Mouse (Mus musculus) liver, postnatal 0 days (tissue): ENCODE results near the gene Phc1. TPM values are rescaled to one million over a fixed set of nuclear protein-coding genes. Genes with fewer than 3 reads are reported as not detected.
A peak's percentile ranks its signal among the peaks of the same experiment; 100 is the strongest.

Experiments used
- ATAC-seq: fragments of 200-750 bp; cut with Nextera tagmentation; 2 replicates; pipeline ENCODE4 v1.8.0; 2017; ENCODE audit warnings: mild to moderate bottlenecking, moderate library complexity
- DNase-seq: peaks from one replicate; pipeline ENCODE4 v3.0.0-alpha.2; 2016
- H3K27ac ChIP-seq: fragments of 300-500 bp; sonication (generic); 2 replicates; pipeline ENCODE4 v1.5.1; 2014; ENCODE audit warnings: antibody characterized with exemption, moderate library complexity, mild to moderate bottlenecking, low read depth
- H3K27me3 ChIP-seq: fragments of 300-500 bp; sonication (generic); 2 replicates; pipeline ENCODE4 v1.6.1; 2014; ENCODE audit warnings: low read length, control low read depth, mixed read lengths; ENCODE audit not compliant: insufficient read depth
- H3K36me3 ChIP-seq: fragments of 300-500 bp; sonication (generic); replicated peaks from 2 replicates; pipeline ENCODE4 v1.6.1; 2014; ENCODE audit warnings: mild to moderate bottlenecking, control low read depth, low read length, moderate library complexity, mixed read lengths; ENCODE audit not compliant: insufficient read depth
- H3K4me1 ChIP-seq: fragments of 300-500 bp; sonication (generic); 2 replicates; pipeline ENCODE4 v1.6.1; 2014; ENCODE audit warnings: antibody characterized with exemption, mild to moderate bottlenecking, control low read depth; ENCODE audit not compliant: insufficient read depth
- H3K4me2 ChIP-seq: fragments of 300-500 bp; sonication (generic); 2 replicates; pipeline ENCODE4 v1.6.1; 2014; ENCODE audit warnings: low read depth, mild to moderate bottlenecking, low read length, moderate library complexity, mixed read lengths
- H3K4me3 ChIP-seq: fragments of 300-500 bp; sonication (generic); 2 replicates; pipeline ENCODE4 v1.5.1; 2014; ENCODE audit warnings: low read depth, low read length
- H3K9ac ChIP-seq: fragments of 300-500 bp; sonication (generic); replicated peaks from 2 replicates; pipeline ENCODE4 v1.6.1; 2014; ENCODE audit warnings: mild to moderate bottlenecking, moderate library complexity
- H3K9me3 ChIP-seq: fragments of 300-500 bp; sonication (generic); 2 replicates; pipeline ENCODE4 v1.6.1; 2016; ENCODE audit warnings: mild to moderate bottlenecking, control low read depth, low read length, mixed read lengths
- CTCF ChIP-seq: sonication (generic); IDR thresholded peaks from 2 replicates; pipeline ENCODE4 v1.5.1; 2016; ENCODE audit warnings: antibody characterized with exemption, low read depth
- EP300 ChIP-seq: IDR thresholded peaks from 2 replicates; pipeline ENCODE4 v1.6.1; 2016; ENCODE audit warnings: antibody characterized with exemption, low read depth, mild to moderate bottlenecking
- WGBS: fragments of 180-500 bp; shearing (Covaris S2); extraction: QIAGEN DNeasy Blood & Tissue Kit; methylation state at CpG from one replicate; pipeline ENCODE4 v1.1.7; 2014; ENCODE audit not compliant: insufficient replicate concordance; 5-methylcytosine and 5-hydroxymethylcytosine counted together
- polyA plus RNA-seq: library from polyadenylated mRNA; unstranded; fragments of >200 nt; fragmentation: Nextera tagmentation; extraction: Ambion mirVana; gene quantifications from 2 replicates; pipeline ENCODE4 v1.2.1, GENCODE M21; 2015

Gene Phc1
- polyA plus RNA-seq, 1 experiment from 2014 or later, result 1.2 TPM

- peak overlapping the region; percentile 75 for H3K4me3 ChIP-seq
Observed at GRCm38 (mm10) chr6:122308136-122308504, 32.2 kb downstream of the Phc1 start.

GRCm38 (mm10) chr6:122306707-122307106 is 33.7 kb downstream of the Phc1 start:
- no peaks in the 10 kb centered on the region for H3K36me3 ChIP-seq
- TF ChIP-seq EP300 (no peak), CTCF (no peak)
- no peaks in the 10 kb centered on the region for H3K27me3 ChIP-seq
- no peak for DNase-seq
- H3K9me3 ChIP-seq, result no peaks in the 10 kb centered on the region
- no peak overlapping the region for H3K4me3 ChIP-seq
- no peak for ATAC-seq
- no peak overlapping the region for H3K4me2 ChIP-seq
- H3K4me1 ChIP-seq, result peaks cover 16% of the 10 kb centered on the region
- no peak overlapping the region for H3K27ac ChIP-seq
- 84% methylated on average over 4 of the region's 4 CpGs for WGBS
- no peak overlapping the region for H3K9ac ChIP-seq

More at GRCm38 (mm10) chr6:122308136-122308504, 32.2 kb downstream of the Phc1 start:
- Histone ChIP-seq H3K9ac (no peak overlapping the region), H3K4me2 (peak overlapping the region; percentile 28; the same call in 1 of the 2 replicates), H3K36me3 (peaks cover 2% of the 10 kb centered on the region; the same call in 1 of the 2 replicates), H3K27ac (no peak overlapping the region), H3K9me3 (no peaks in the 10 kb centered on the region), H3K27me3 (no peaks in the 10 kb centered on the region), H3K4me1 (peaks cover 16% of the 10 kb centered on the region)
- no peak for TF ChIP-seq EP300
- 62% methylated on average over 6 of the region's 6 CpGs for WGBS
- ATAC-seq (no peak), DNase-seq (no peak)

- no peak for TF ChIP-seq EP300
- Histone ChIP-seq H3K4me1 (0 out of 2 replicates have a peak, but pooled peaks cover 2% of the 10 kb centered on the region), H3K36me3 (no peaks in the 10 kb centered on the region), H3K4me3 (no peak overlapping the region), H3K27me3 (no peaks in the 10 kb centered on the region), H3K4me2 (no peak overlapping the region), H3K9ac (no peak overlapping the region), H3K27ac (no peak overlapping the region), H3K9me3 (no peaks in the 10 kb centered on the region)
- WGBS, result 70% methylated on average over 12 of the region's 12 CpGs
- DNase-seq (no peak), ATAC-seq (no peak)
Observed at GRCm38 (mm10) chr6:122304790-122305555, 35.4 kb downstream of the Phc1 start.

- peak; percentile 84 for DNase-seq
- no peak overlapping the region for H3K4me2 ChIP-seq
- H3K9me3 ChIP-seq, result no peaks in the 10 kb centered on the region
- H3K4me3 ChIP-seq, result no peak overlapping the region
- WGBS, result 32% methylated on average over 6 of the region's 6 CpGs
- H3K36me3 ChIP-seq, result no peaks in the 10 kb centered on the region
- no peaks in the 10 kb centered on the region for H3K4me1 ChIP-seq
- no peak for ATAC-seq
- no peak overlapping the region for H3K9ac ChIP-seq
- no peaks in the 10 kb centered on the region for H3K27me3 ChIP-seq
- TF ChIP-seq EP300 (no peak), CTCF (peak; percentile 88)
- H3K27ac ChIP-seq, result no peak overlapping the region
Observed at GRCm38 (mm10) chr6:122304355-122304754, 36.0 kb downstream of the Phc1 start.

GRCm38 (mm10) chr6:122303526-122303925 is 36.8 kb downstream of the Phc1 start:
- Histone ChIP-seq H3K4me3 (no peak overlapping the region), H3K9ac (no peak overlapping the region), H3K27me3 (no peaks in the 10 kb centered on the region), H3K9me3 (no peaks in the 10 kb centered on the region), H3K4me1 (no peaks in the 10 kb centered on the region), H3K4me2 (no peak overlapping the region), H3K36me3 (no peaks in the 10 kb centered on the region), H3K27ac (no peak overlapping the region)
- TF ChIP-seq EP300, result no peak
- no peak for TF ChIP-seq CTCF
- no peak for DNase-seq
- 62% methylated on average over 9 of the region's 9 CpGs for WGBS
- no peak for ATAC-seq

- no peak for DNase-seq
- peaks cover 2% of the 10 kb centered on the region; the same call in 1 of the 2 replicates for H3K27me3 ChIP-seq
- no peaks in the 10 kb centered on the region for H3K36me3 ChIP-seq
- H3K9me3 ChIP-seq, result no peaks in the 10 kb centered on the region
- no peak overlapping the region for H3K4me2 ChIP-seq
- no peak overlapping the region for H3K27ac ChIP-seq
- no peak for ATAC-seq
- no peaks in the 10 kb centered on the region; the same call in 1 of the 2 replicates for H3K4me1 ChIP-seq
- WGBS, result 60% methylated on average over 4 of the region's 4 CpGs
- H3K4me3 ChIP-seq, result no peak overlapping the region
- no peak for TF ChIP-seq CTCF
- no peak for TF ChIP-seq EP300
- no peak overlapping the region for H3K9ac ChIP-seq
Observed at GRCm38 (mm10) chr6:122302661-122303060, 37.7 kb downstream of the Phc1 start.
